Mouse (Mus musculus) heart, embryonic 14.5 days (tissue): Measurements from ENCODE around the gene Tmem150c. TPM values are rescaled to one million over a fixed set of nuclear protein-coding genes. Genes with fewer than 3 reads are reported as not detected.

Experiments
- ATAC-seq: fragments of 200-750 bp; cut with Nextera tagmentation; 2 replicates; pipeline ENCODE4 v1.8.0; 2017; ENCODE audit warnings: low read depth, moderate TSS enrichment; ENCODE audit not compliant: insufficient number of reproducible peaks, insufficient read depth, low FRiP score
- H3K27ac ChIP-seq, 2 experiments: fragments of 200-500 bp in 1 of 2; fragments of 300-500 bp in 1 of 2; sonication (generic) in 1 of 2; replicated peaks in 1 of 2; 2 replicates each; pipeline ENCODE4 v1.5.1; 2012 to 2014; ENCODE audit warnings: low read depth in 2 of 2, low read length in 2 of 2, control low read depth in 1 of 2, mild to moderate bottlenecking in 1 of 2, mixed read lengths in 1 of 2; ENCODE audit not compliant: control insufficient read depth in 1 of 2, insufficient read depth in 1 of 2
- H3K27me3 ChIP-seq: fragments of 300-500 bp; sonication (generic); 2 replicates; pipeline ENCODE4 v1.6.1; 2014; ENCODE audit warnings: mild to moderate bottlenecking, low read length, control low read depth; ENCODE audit not compliant: control insufficient read depth, insufficient read depth
- H3K36me3 ChIP-seq: fragments of 300-500 bp; sonication (generic); 2 replicates; pipeline ENCODE4 v1.6.1; 2014; ENCODE audit warnings: mild to moderate bottlenecking, control low read depth, low read length, mixed read lengths; ENCODE audit not compliant: control insufficient read depth, insufficient read depth
- H3K4me1 ChIP-seq, 2 experiments: fragments of 200-500 bp in 1 of 2; fragments of 300-500 bp in 1 of 2; sonication (generic) in 1 of 2; 2 replicates each; pipeline ENCODE4 v1.6.1; 2012 to 2014; ENCODE audit warnings: low read length in 2 of 2, control low read depth in 1 of 2, mixed read lengths in 1 of 2; ENCODE audit not compliant: control insufficient read depth in 2 of 2, insufficient read depth in 2 of 2
- H3K4me2 ChIP-seq: fragments of 300-500 bp; sonication (generic); 2 replicates; pipeline ENCODE4 v1.6.1; 2014; ENCODE audit warnings: mild to moderate bottlenecking, low read length
- H3K4me3 ChIP-seq, 2 experiments: fragments of 200-500 bp in 1 of 2; fragments of 300-500 bp in 1 of 2; sonication (generic) in 1 of 2; 2 replicates each; pipeline ENCODE4 v1.5.1; 2012 to 2014; ENCODE audit warnings: low read length in 2 of 2, mild to moderate bottlenecking in 2 of 2, control low read depth in 1 of 2, low read depth in 1 of 2, moderate library complexity in 1 of 2; ENCODE audit not compliant: control insufficient read depth in 1 of 2, insufficient read depth in 1 of 2
- H3K9ac ChIP-seq: fragments of 300-500 bp; sonication (generic); 2 replicates; pipeline ENCODE4 v1.6.1; 2014; ENCODE audit warnings: mild to moderate bottlenecking, low read length
- H3K9me3 ChIP-seq: fragments of 300-500 bp; sonication (generic); 2 replicates; pipeline ENCODE4 v1.6.1; 2016; ENCODE audit warnings: low read length, control low read depth; ENCODE audit not compliant: control insufficient read depth
- WGBS: fragments of 180-500 bp; shearing (Covaris S2); extraction: QIAGEN DNeasy Blood & Tissue Kit; methylation state at CpG from one replicate; pipeline ENCODE4 v1.1.7; 2014; 5-methylcytosine and 5-hydroxymethylcytosine counted together
- polyA plus RNA-seq: library from polyadenylated mRNA; unstranded; fragments of >200 nt; fragmentation: Nextera tagmentation; extraction: Ambion mirVana; gene quantifications from 2 replicates; pipeline ENCODE4 v1.2.1, GENCODE M21; 2014

Tmem150c gene
- polyA plus RNA-seq, 1 experiment from 2014 or later: 1.2 TPM

GRCm38 (mm10) chr5:100166591-100167491 is 7.2 kb upstream of the Tmem150c start:
- peaks cover 10% of the 10 kb centered on the region for H3K27me3 ChIP-seq
- ATAC-seq: no peak
- no peaks in the 10 kb centered on the region for H3K9me3 ChIP-seq
- H3K4me1 ChIP-seq: no peaks in the 10 kb centered on the region
- H3K36me3 ChIP-seq: no peaks in the 10 kb centered on the region
- H3K27ac ChIP-seq: no peak overlapping the region
- 48% methylated on average over 14 of the region's 14 CpGs for WGBS
- no peak overlapping the region for H3K9ac ChIP-seq
- H3K4me3 ChIP-seq: no peak overlapping the region
- no peak overlapping the region for H3K4me2 ChIP-seq

- 51% methylated on average over 7 of the region's 7 CpGs for WGBS
- peaks cover 20% of the 10 kb centered on the region for H3K27me3 ChIP-seq
Observed at GRCm38 (mm10) chr5:100163368-100163767, 3.8 kb upstream of the Tmem150c start.

GRCm38 (mm10) chr5:100162857-100163256 is 3.2 kb upstream of the Tmem150c start:
- no peaks in the 10 kb centered on the region for H3K36me3 ChIP-seq
- no peak overlapping the region for H3K4me2 ChIP-seq
- H3K9ac ChIP-seq: no peak overlapping the region
- H3K27me3 ChIP-seq: peaks cover 25% of the 10 kb centered on the region
- H3K4me1 ChIP-seq: peaks cover 0 to 5% of the 10 kb centered on the region in 2 experiments; a peak in 2 of 4 replicates
- no peak overlapping the region for H3K27ac ChIP-seq
- WGBS: 84% methylated on average over 3 of the region's 3 CpGs
- no peak overlapping the region for H3K4me3 ChIP-seq
- H3K9me3 ChIP-seq: no peaks in the 10 kb centered on the region
- no peak for ATAC-seq

More at GRCm38 (mm10) chr5:100163368-100163767, 3.8 kb upstream of the Tmem150c start:
- H3K4me3 ChIP-seq: no peak overlapping the region
- no peak overlapping the region for H3K9ac ChIP-seq
- H3K4me2 ChIP-seq: peak overlapping the region; percentile 13; the same call in 1 of the 2 replicates
- no peaks in the 10 kb centered on the region for H3K9me3 ChIP-seq
- ATAC-seq: no peak
- H3K27ac ChIP-seq: no peak overlapping the region
- no peaks in the 10 kb centered on the region for H3K36me3 ChIP-seq
- peaks cover 0 to 3% of the 10 kb centered on the region in 2 experiments; a peak in 2 of 4 replicates for H3K4me1 ChIP-seq

- peaks cover 0 to 5% of the 10 kb centered on the region in 2 experiments; a peak in 2 of 4 replicates for H3K4me1 ChIP-seq
- no peak overlapping the region for H3K9ac ChIP-seq
- no peak overlapping the region for H3K4me2 ChIP-seq
- no peak overlapping the region for H3K4me3 ChIP-seq
- no peak for ATAC-seq
- H3K9me3 ChIP-seq: no peaks in the 10 kb centered on the region
- H3K27me3 ChIP-seq: peaks cover 26% of the 10 kb centered on the region
- WGBS: 65% methylated on average over 1 of the region's 1 CpGs
- H3K36me3 ChIP-seq: no peaks in the 10 kb centered on the region
- H3K27ac ChIP-seq: no peak overlapping the region
Observed at GRCm38 (mm10) chr5:100162053-100162452, 2.4 kb upstream of the Tmem150c start.

- Histone ChIP-seq H3K4me2 (peak overlapping the region; percentile 99), H3K4me3 (peak overlapping the region; percentile 77 to 88), H3K9me3 (no peaks in the 10 kb centered on the region), H3K27ac (no peak overlapping the region), H3K36me3 (no peaks in the 10 kb centered on the region), H3K4me1 (peaks cover 0 to 5% of the 10 kb centered on the region in 2 experiments; a peak in 2 of 4 replicates), H3K9ac (peak overlapping the region; percentile 77), H3K27me3 (peaks cover 21% of the 10 kb centered on the region)
- under 1% methylated on average over 57 of the region's 101 CpGs for WGBS
- peak; percentile 35 for ATAC-seq
Observed at GRCm38 (mm10) chr5:100158791-100159637, 594 bp downstream of the Tmem150c start.

DNA sequence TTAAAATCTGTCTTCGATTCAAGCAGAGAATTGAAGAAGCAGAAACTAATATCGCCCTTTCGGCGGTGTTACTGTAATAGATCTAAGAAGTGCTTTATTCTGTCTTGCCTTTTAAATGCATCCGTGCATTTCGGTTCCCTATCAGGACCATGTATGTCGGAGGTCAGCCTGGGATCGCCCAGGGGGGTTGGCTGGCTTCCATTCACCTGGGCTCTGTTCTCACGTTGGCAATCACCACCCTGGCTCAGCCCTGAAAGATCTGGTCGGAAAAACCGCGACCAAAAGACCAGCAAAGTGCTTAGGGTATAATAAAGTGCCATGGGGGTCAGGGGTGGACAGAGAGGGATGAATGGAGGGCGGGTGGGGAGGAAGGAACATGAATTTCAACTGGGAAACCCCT is 1.3 kb downstream of the Tmem150c start:
- WGBS: 19% methylated on average over 13 of the region's 13 CpGs
- ATAC-seq: no peak
- Histone ChIP-seq H3K4me2 (peak overlapping the region; percentile 99), H3K27ac (no peak overlapping the region), H3K27me3 (peaks cover 21% of the 10 kb centered on the region), H3K36me3 (no peaks in the 10 kb centered on the region), H3K9me3 (no peaks in the 10 kb centered on the region), H3K4me1 (peaks cover 0 to 5% of the 10 kb centered on the region in 2 experiments; a peak in 2 of 4 replicates), H3K9ac (peak overlapping the region; percentile 77; the same call in 1 of the 2 replicates), H3K4me3 (peak overlapping the region; percentile 77 to 88)

- Histone ChIP-seq H3K27me3 (peaks cover 21% of the 10 kb centered on the region), H3K27ac (no peak overlapping the region), H3K9ac (no peak overlapping the region), H3K36me3 (no peaks in the 10 kb centered on the region), H3K4me3 (no peak overlapping the region), H3K4me1 (peaks cover 0 to 5% of the 10 kb centered on the region in 2 experiments; a peak in 2 of 4 replicates), H3K4me2 (no peak overlapping the region), H3K9me3 (no peaks in the 10 kb centered on the region)
- ATAC-seq: no peak
- WGBS: 52% methylated on average over 6 of the region's 6 CpGs
Observed at GRCm38 (mm10) chr5:100155646-100156045, 4.0 kb downstream of the Tmem150c start.
